Mouse (Mus musculus) kidney, postnatal 0 days (tissue): ENCODE measurements at regions not wholly inside any gene's neighbourhood (a gene's known extent, or its start where the extent isn't known, plus 50 kb on each side); places are given as distances from the start of the nearest gene placed in this dataset.

ENCODE experiments used
- ATAC-seq: fragments of 200-750 bp; cut with Nextera tagmentation; replicated peaks from 2 replicates; pipeline ENCODE4 v1.8.0; 2017; ENCODE audit warnings: low read depth, moderate number of reproducible peaks, moderate TSS enrichment, moderate library complexity; ENCODE audit not compliant: low FRiP score
- DNase-seq: peaks from one replicate; pipeline ENCODE4 v3.0.0-alpha.2; 2016; ENCODE audit warnings: low spot score
- H3K27ac ChIP-seq: fragments of 300-500 bp; sonication (generic); 2 replicates; pipeline ENCODE4 v1.5.1; 2014; ENCODE audit warnings: mild to moderate bottlenecking
- H3K27me3 ChIP-seq: fragments of 300-500 bp; sonication (generic); 2 replicates; pipeline ENCODE4 v1.6.1; 2014; ENCODE audit warnings: low read length, mixed read lengths; ENCODE audit not compliant: insufficient read depth
- H3K36me3 ChIP-seq: fragments of 300-500 bp; sonication (generic); 2 replicates; pipeline ENCODE4 v1.6.1; 2014; ENCODE audit warnings: low read length, mixed read lengths; ENCODE audit not compliant: insufficient read depth
- H3K4me1 ChIP-seq: fragments of 300-500 bp; sonication (generic); replicated peaks from 2 replicates; pipeline ENCODE4 v1.6.1; 2014; ENCODE audit warnings: antibody characterized with exemption, low read length, mixed read lengths; ENCODE audit not compliant: insufficient read depth
- H3K4me2 ChIP-seq: fragments of 300-500 bp; sonication (generic); 2 replicates; pipeline ENCODE4 v1.6.1; 2014; ENCODE audit warnings: mild to moderate bottlenecking, low read length, moderate library complexity, mixed read lengths
- H3K4me3 ChIP-seq: fragments of 300-500 bp; sonication (generic); replicated peaks from 2 replicates; pipeline ENCODE4 v1.5.1; 2014; ENCODE audit warnings: low read depth, low read length
- H3K9ac ChIP-seq: fragments of 300-500 bp; sonication (generic); 2 replicates; pipeline ENCODE4 v1.6.1; 2014; ENCODE audit warnings: low read depth, low read length
- H3K9me3 ChIP-seq: fragments of 300-500 bp; sonication (generic); replicated peaks from 2 replicates; pipeline ENCODE4 v1.6.1; 2016; ENCODE audit warnings: low read length, inconsistent platforms, mixed read lengths
- CTCF ChIP-seq: IDR thresholded peaks from 2 replicates; pipeline ENCODE4 v1.5.1; 2016; ENCODE audit warnings: antibody characterized with exemption, low read depth, mild to moderate bottlenecking, moderate library complexity
- WGBS: fragments of 180-500 bp; shearing (Covaris S2); extraction: QIAGEN DNeasy Blood & Tissue Kit; methylation state at CpG from one replicate; pipeline ENCODE4 v1.1.7; 2014; 5-methylcytosine and 5-hydroxymethylcytosine counted together

- Histone ChIP-seq H3K4me2 (no peak overlapping the region), H3K27me3 (no peaks in the 10 kb centered on the region), H3K9me3 (no peaks in the 10 kb centered on the region), H3K4me1 (no peaks in the 10 kb centered on the region), H3K9ac (no peak overlapping the region), H3K4me3 (no peak overlapping the region), H3K36me3 (no peaks in the 10 kb centered on the region), H3K27ac (no peak overlapping the region)
- ATAC-seq (no peak), DNase-seq (no peak)
- TF ChIP-seq CTCF = no peak
- WGBS = 81% methylated on average over 6 of the region's 6 CpGs
Observed at GRCm38 (mm10) chr6:35874671-35875070, 335.0 kb upstream of the Mtpn start.

GRCm38 (mm10) chr6:35871388-35871787 lies 331.7 kb upstream of the Mtpn start:
- Histone ChIP-seq H3K4me3 (no peak overlapping the region), H3K27ac (no peak overlapping the region), H3K27me3 (no peaks in the 10 kb centered on the region), H3K9ac (no peak overlapping the region), H3K4me1 (no peaks in the 10 kb centered on the region), H3K9me3 (no peaks in the 10 kb centered on the region), H3K4me2 (no peak overlapping the region), H3K36me3 (no peaks in the 10 kb centered on the region)
- TF ChIP-seq CTCF = no peak
- 82% methylated on average over 7 of the region's 7 CpGs for WGBS
- DNase-seq (no peak), ATAC-seq (no peak)

GRCm38 (mm10) chr6:35864218-35864617 lies 324.5 kb upstream of the Mtpn start:
- no peak overlapping the region for H3K4me3 ChIP-seq
- TF ChIP-seq CTCF = no peak
- no peak for DNase-seq
- H3K4me2 ChIP-seq = no peak overlapping the region
- H3K27me3 ChIP-seq = no peaks in the 10 kb centered on the region
- H3K4me1 ChIP-seq = no peaks in the 10 kb centered on the region
- H3K27ac ChIP-seq = no peak overlapping the region
- 85% methylated on average over 6 of the region's 6 CpGs for WGBS
- no peak overlapping the region for H3K9ac ChIP-seq
- H3K36me3 ChIP-seq = no peaks in the 10 kb centered on the region
- ATAC-seq = no peak
- H3K9me3 ChIP-seq = no peaks in the 10 kb centered on the region

GRCm38 (mm10) chr6:35853993-35854392 lies 314.3 kb upstream of the Mtpn start:
- Histone ChIP-seq H3K27me3 (no peaks in the 10 kb centered on the region), H3K27ac (no peak overlapping the region), H3K4me2 (no peak overlapping the region), H3K4me1 (no peaks in the 10 kb centered on the region), H3K4me3 (no peak overlapping the region), H3K9ac (no peak overlapping the region), H3K36me3 (no peaks in the 10 kb centered on the region), H3K9me3 (no peaks in the 10 kb centered on the region)
- DNase-seq = no peak
- 87% methylated on average over 5 of the region's 5 CpGs for WGBS
- ATAC-seq = no peak
- no peak for TF ChIP-seq CTCF

GRCm38 (mm10) chr6:35816657-35817056 lies 277.0 kb upstream of the Mtpn start:
- Histone ChIP-seq H3K27ac (no peak overlapping the region), H3K4me1 (no peaks in the 10 kb centered on the region), H3K9me3 (no peaks in the 10 kb centered on the region), H3K4me2 (no peak overlapping the region), H3K27me3 (no peaks in the 10 kb centered on the region), H3K4me3 (no peak overlapping the region), H3K36me3 (no peaks in the 10 kb centered on the region), H3K9ac (no peak overlapping the region)
- no peak for TF ChIP-seq CTCF
- no peak for ATAC-seq
- DNase-seq = no peak
- 76% methylated on average over 16 of the region's 16 CpGs for WGBS

GRCm38 (mm10) chr6:35814476-35814875 lies 274.8 kb upstream of the Mtpn start:
- Histone ChIP-seq H3K27me3 (no peaks in the 10 kb centered on the region), H3K36me3 (no peaks in the 10 kb centered on the region), H3K9me3 (no peaks in the 10 kb centered on the region), H3K4me1 (no peaks in the 10 kb centered on the region), H3K4me2 (no peak overlapping the region), H3K9ac (no peak overlapping the region), H3K27ac (no peak overlapping the region), H3K4me3 (no peak overlapping the region)
- no peak for ATAC-seq
- DNase-seq = no peak
- 83% methylated on average over 5 of the region's 5 CpGs for WGBS
- no peak for TF ChIP-seq CTCF

- Histone ChIP-seq H3K36me3 (no peaks in the 10 kb centered on the region), H3K4me2 (no peak overlapping the region), H3K4me1 (no peaks in the 10 kb centered on the region), H3K27me3 (no peaks in the 10 kb centered on the region), H3K9me3 (no peaks in the 10 kb centered on the region), H3K4me3 (no peak overlapping the region), H3K27ac (no peak overlapping the region), H3K9ac (no peak overlapping the region)
- 73% methylated on average over 2 of the region's 2 CpGs for WGBS
- no peak for TF ChIP-seq CTCF
- DNase-seq (no peak), ATAC-seq (no peak)
Observed at GRCm38 (mm10) chr6:35805738-35806137, 266.1 kb upstream of the Mtpn start.
